Mouse (Mus musculus): ENCODE measurements around the gene Gm20219.
A peak's percentile ranks its signal among the peaks of the same experiment; 100 is the strongest.
"Not testable (repeated sequence)": the region's sequence is repeated elsewhere in the genome, so short reads cannot be mapped to it uniquely, and the experiment has no call there.

The Gm20219 gene

GRCm38 (mm10) chr17:56514916-56515315 is 39.3 kb downstream of the Gm20219 start:
- DNase-seq (ENCODE audit: extremely low read depth, insufficient read length, low spot score), result no peak

DNA sequence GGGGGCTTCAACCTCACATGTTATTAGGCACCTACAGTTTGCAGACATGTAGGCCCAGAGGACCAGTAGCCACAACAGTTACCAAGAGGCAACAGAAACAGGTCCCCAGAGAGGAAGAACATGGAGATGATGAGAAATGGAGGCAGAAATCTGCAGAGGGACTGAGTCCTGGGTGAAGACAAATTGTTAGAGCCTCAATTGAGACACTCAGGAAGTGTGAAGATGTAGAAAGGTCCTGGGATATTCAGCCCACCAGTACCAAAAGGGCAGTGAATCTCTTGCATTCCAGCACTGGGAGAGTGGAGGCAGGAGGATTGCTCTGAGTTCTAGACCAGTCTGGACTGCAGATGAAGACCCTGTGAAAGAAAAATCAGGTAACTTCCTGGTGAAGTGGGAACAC is 39.9 kb downstream of the Gm20219 start:
- DNase-seq (ENCODE audit: extremely low read depth, insufficient read length, low spot score), result no peak

DNA sequence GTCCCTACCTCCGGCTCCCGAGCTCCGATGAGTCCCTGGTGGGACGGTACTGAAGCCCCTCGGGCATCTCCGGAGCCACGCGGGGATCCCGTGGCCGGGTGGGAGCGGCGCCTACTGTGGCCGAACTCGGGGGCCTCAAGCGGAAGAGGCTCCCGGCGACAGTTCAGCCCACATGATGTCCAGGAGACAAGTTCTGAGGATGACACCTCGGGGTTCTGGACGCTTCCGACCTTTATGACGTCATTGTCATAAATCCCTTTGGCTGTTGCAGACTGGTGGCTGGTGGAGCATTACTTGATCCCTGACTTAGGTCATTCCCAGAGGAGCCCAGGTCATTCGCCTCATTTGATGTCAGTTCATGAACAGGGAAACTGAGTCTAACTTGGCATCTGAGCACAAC is 41.9 kb downstream of the Gm20219 start, which contains the start of gene Znrf4:
TSS of gene Znrf4 (minus strand) at position 122 of the 400 bp plus-strand sequence.
- DNase-seq (ENCODE audit: extremely low read depth, insufficient read length, low spot score), result no peak

DNA sequence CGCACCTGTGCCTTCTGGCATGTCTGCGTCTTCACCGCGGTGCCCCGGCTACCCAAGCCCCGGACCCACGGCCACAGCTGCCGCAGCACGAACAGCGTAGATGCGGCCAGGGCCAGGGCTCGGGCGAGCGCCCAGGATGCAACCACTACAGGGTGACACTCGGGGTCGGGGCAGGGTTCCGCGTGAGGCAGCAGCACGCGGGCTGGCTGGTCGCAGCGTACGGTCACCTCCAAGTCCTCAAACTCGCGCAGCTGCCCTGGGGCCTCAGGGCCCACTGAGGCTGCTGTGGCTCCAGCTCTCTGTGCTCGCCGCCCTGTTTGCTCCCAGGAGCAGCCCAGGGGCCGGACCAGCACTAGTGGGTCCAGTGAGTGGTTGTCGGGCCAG is 42.5 kb downstream of the Gm20219 start:
- DNase-seq (ENCODE audit: extremely low read depth, insufficient read length, low spot score), result no peak

DNA sequence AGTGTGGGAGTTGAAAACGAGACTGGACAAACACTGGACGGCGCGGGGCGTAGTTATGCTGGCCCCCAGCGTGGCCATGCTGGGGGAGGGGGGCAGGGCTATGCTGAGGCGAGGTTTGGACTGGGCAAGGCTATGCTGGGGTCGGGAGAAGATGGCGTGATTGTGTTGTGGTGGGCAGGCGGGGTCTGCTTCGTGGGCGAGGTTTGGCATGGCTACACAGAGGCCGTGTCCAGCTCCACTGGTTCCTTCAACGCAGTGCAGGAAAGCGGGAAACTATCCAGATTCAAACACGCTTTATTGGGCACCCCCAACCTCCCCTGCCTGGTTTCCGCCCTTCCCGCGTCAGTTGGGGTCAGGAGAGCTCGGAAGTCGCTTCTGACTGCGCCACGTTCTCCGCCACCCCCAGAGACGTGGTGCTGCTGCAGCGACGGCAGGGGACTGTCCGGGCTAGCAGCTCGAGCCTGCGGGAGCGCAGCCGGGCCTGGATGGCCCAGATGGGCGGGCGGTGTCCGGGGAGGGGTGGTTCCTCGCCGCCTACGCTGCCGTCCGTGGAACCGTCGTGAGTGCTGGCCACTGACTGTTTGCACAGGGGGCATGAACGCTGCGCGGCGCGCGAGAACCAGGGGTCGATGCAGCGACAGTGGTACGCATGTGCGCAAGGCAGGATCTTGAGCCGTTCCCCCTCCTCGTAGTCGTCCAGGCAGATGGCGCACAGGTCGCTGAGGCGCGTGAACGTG is 43.0 kb downstream of the Gm20219 start:
- DNase-seq (ENCODE audit: extremely low read depth, insufficient read length, low spot score), result no peak

DNA sequence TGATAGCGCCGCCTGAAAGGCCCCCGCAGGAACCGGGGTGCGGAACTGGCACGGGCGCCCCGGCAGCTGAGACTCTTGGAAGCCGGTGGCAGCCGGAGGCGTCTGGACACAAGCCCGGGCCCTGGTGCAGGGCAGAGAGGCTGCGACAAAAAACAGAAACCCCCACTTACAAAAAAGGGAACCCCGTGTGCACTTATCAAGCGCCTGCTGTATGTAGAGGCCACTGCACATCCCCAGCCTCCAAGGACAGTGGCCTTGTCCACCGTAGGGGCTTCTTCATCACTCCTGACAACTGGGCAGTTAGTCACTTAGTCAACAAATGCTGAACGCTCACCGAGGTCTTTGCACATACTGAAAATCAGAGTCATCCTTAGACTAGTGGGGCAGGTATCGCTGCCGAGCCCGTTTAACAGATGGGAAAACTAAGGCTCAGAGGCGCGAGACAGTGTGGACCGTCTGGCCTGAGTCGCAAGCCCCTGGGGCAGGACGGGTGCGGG is 43.7 kb downstream of the Gm20219 start:
- DNase-seq (ENCODE audit: extremely low read depth, insufficient read length, low spot score), result no peak

DNA sequence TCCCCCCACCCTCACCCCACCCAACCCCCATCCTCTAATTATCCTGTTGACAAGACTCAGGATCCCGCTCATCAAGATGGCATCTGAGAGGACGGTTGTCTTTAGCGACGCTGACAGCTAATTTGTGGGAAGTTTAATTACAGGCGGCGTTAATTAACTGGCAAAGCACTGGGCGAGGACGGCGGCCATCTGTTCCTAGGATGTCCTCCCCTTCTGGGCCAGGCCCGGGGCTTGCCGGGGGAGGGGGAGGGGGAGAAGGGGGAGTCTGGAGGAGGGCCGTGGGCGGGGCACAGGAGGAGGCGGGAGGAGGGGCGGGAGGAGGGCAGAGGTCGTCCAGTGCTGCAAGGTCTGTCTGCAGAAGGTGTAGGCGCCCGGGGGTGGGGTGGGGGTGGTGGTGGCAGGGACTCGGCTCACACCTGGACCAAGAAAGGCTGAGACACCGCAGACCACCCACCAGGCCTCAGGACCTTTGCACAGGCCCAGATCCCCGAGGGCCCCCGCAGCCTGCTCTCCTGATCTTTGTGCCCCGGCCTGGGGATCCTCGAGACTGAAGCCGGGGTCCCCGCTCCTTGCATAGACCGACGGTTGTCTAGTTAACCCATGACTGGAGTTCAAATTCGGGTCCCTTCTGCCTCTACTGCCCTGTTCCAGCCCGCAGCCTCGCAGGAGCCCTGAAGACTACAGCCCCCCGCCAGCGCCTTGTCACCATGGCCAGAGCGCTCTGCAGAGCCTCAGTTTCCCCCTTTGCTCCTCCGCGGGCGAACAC is 44.3 kb downstream of the Gm20219 start:
- DNase-seq (ENCODE audit: extremely low read depth, insufficient read length, low spot score), result no peak

DNA sequence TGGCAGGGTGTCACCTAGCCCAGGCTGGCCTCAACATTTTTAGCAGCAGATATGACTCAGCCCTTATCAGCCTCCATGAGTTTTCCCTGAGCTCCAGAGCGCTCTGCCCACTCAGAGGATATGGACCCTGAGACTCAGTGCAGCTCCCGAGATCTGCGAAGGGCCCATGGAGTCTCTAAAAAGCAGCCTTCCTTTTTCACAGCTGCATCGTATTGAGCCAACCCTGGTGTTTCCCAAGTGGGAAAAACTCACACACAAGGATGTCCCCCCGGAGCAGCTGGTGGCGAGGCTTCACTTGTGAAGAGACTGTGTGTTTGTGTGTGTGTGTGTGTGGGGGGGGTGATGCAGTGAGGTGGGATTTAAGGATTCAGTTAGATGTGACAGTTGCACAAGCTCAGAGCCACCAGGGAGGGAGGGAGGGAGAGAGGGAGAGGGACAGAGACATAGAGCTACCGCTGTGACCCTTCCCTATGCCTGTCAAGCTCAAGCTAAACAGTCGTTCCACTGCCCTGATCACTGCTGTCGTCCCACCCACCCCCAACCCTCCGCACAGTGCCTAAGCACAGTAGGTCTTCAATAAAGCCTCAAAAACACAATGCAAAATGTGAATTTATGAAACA is 45.1 kb downstream of the Gm20219 start:
- DNase-seq (ENCODE audit: extremely low read depth, insufficient read length, low spot score), result no peak

DNA sequence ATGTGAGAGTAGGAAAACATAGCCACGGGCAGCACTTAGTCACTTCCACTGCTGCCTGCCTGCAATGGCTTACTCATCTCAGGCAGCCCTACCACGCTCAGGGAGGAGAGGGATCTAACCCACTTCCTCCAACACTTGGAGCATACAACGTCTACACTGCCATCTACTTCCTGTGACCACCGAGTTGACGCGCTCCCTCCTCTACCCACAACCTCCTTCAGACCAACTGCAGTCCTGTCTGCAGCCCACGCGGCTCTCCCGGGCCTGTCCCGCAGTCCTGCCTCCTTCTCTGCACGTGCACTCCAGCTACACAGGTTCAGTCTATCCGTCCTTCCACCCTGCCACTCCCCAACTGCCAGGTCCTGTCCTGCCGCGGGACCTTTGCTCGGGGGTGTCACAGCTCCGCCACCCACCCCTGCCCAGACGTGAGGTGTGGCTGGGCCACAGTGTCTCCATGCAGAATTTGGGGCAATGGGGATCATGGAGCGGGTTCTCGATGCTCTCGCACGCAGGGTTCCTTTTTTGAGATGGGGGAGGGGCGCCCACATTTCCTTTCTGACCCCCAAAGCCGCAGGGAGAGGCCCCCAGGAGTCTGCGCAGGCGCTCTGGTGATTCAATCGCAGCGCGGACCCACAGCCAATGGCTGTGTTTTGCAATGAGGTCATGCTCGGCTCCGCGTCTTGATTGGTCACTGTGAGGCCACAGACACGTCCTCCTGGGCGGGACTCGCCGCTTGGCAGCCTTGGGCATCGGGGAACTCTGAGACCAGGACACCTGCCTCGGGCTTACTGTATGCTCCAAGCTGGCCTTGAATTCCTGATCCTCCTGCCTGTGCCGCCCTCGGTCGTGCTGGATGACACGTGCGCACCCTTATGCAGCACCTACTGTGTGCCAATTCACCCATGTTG is 46.8 kb downstream of the Gm20219 start:
- peak; percentile 93 for DNase-seq (ENCODE audit: extremely low read depth, insufficient read length, low spot score)

- DNase-seq (ENCODE audit: extremely low read depth, insufficient read length, low spot score), result no peak
Measured at GRCm38 (mm10) chr17:56506417-56507065, 47.6 kb downstream of the Gm20219 start.

- no peak for DNase-seq (ENCODE audit: extremely low read depth, insufficient read length, low spot score)
Measured at GRCm38 (mm10) chr17:56505401-56505800, 48.8 kb downstream of the Gm20219 start.

GRCm38 (mm10) chr17:56502526-56502925 is 51.7 kb downstream of the Gm20219 start:
- no peak for DNase-seq (ENCODE audit: extremely low read depth, insufficient read length, low spot score)

- DNase-seq (ENCODE audit: extremely low read depth, insufficient read length, low spot score), result not testable (repeated sequence)
Measured at GRCm38 (mm10) chr17:56501635-56502400, 52.4 kb downstream of the Gm20219 start.

Data from 3134 (cell line).